Mouse (Mus musculus) kidney, adult 2 months (tissue): ENCODE results near the gene Fpgs.

Experiments
- CTCF ChIP-seq: fragments of 200-500 bp; conservative IDR thresholded peaks from 2 replicates; pipeline ENCODE4 v1.5.1; 2011; ENCODE audit warnings: low read depth, mild to moderate bottlenecking, control low read depth, low read length, moderate library complexity, mixed read lengths; ENCODE audit not compliant: insufficient read depth, insufficient read length
- POLR2A ChIP-seq: fragments of 200-500 bp; IDR thresholded peaks from one replicate; pipeline ENCODE4 v1.6.1; 2011; ENCODE audit warnings: low read depth, low read length, control low read depth

GRCm38 (mm10) chr2:32668176-32668575 lies 35.8 kb downstream of the Fpgs start:
- TF ChIP-seq CTCF (no peak), POLR2A (no peak)
